23 mouse cellular contexts compared by ENCODE assay signal in the genomic region with DNA sequence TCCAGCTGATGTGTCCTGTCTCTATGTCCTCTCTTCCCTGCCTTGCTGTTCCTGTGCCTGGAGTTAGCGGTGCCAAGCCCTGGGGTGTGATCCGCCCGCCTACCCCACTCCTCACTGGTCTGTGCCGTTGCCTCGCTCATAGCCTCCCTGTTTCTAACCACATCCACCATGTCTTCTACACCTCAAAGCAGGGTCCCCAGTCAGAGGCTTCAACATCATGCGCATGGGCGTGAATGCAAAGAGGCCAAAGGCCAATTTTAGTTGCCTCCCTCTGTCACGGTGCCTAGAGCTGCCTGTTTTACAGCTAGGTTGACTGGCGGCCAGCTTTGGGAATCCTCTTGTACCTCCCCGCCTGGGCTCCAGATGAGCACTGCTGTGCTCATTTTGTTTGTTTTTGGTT. TPM values are rescaled to one million over a fixed set of nuclear protein-coding genes. Genes with fewer than 3 reads are reported as not detected.
A peak's percentile ranks its signal among the peaks of the same experiment; 100 is the strongest.
DNase-seq lines count a peak whose midpoint lies in the region; ATAC-seq and TF ChIP-seq lines count a peak whose summit lies in the region.
"Had no signal": no experiment of that assay in that cellular context is flagged by ENCODE, and none has a peak within 500 bp of the region (broad histone marks: within the 10 kb centered on the region; RNA-seq: fewer than 3 reads in every experiment).

No protein-coding gene starts in this region.

- H3K9ac ChIP-seq in liver, embryonic 12.5 days = no peak overlapping the region
- H3K9ac ChIP-seq: embryonic facial prominence, embryonic 13.5 days; forebrain, embryonic 12.5 days; hindbrain, embryonic 12.5 days had no signal

- peak overlapping the region; percentile 37 for H3K27ac ChIP-seq in liver, embryonic 12.5 days
- peak overlapping the region; percentile 16; the same call in 1 of the 2 replicates for H3K27ac ChIP-seq in spleen, adult 2 months (ENCODE audit: insufficient read depth, low read length)
- no peak overlapping the region for H3K27ac ChIP-seq in bone marrow, adult 2 months (ENCODE audit: control insufficient read depth, insufficient read depth, low read depth, low read length, poor library complexity)
- H3K27ac ChIP-seq: embryonic facial prominence, embryonic 13.5 days; forebrain, embryonic 12.5 days; hindbrain, embryonic 12.5 days had no signal

- no peaks in the 10 kb centered on the region for H3K9me3 ChIP-seq in liver, embryonic 12.5 days (replicated peaks)
- H3K9me3 ChIP-seq: embryonic facial prominence, embryonic 13.5 days; forebrain, embryonic 12.5 days; heart, embryonic 10.5 days; hindbrain, embryonic 12.5 days had no signal

- no peak for TF ChIP-seq POLR2A in spleen, adult 2 months (IDR thresholded peaks at IDR 0.05; ENCODE audit: low read depth, low read length)
- TF ChIP-seq POLR2A in bone marrow, adult 2 months (IDR thresholded peaks at IDR 0.05; ENCODE audit: borderline replicate concordance, control insufficient read depth, low read depth, low read length) = peak; percentile 26; the same call in 1 of the 2 replicates

- WGBS in liver, embryonic 12.5 days (ENCODE audit: insufficient replicate concordance) = 79% methylated on average over 10 of the region's 10 CpGs
- WGBS in spleen, adult 2 months = 89% methylated on average over 10 of the region's 10 CpGs
- 93% methylated on average over 10 of the region's 10 CpGs for WGBS in bone marrow, adult 2 months

- no peak for ATAC-seq in liver, embryonic 12.5 days
- ATAC-seq: forebrain, embryonic 16.5 days had no signal

- peaks cover 35% of the 10 kb centered on the region for H3K4me1 ChIP-seq in liver, embryonic 12.5 days
- H3K4me1 ChIP-seq in spleen, adult 2 months (ENCODE audit: control insufficient read depth, insufficient read depth, insufficient read length) = no peaks in the 10 kb centered on the region
- H3K4me1 ChIP-seq in bone marrow, adult 2 months (ENCODE audit: control insufficient read depth, insufficient read depth, low read length) = peaks cover 1% of the 10 kb centered on the region; the same call in 1 of the 2 replicates
- H3K4me1 ChIP-seq: hindbrain, embryonic 12.5 days had no signal

- H3K4me3 ChIP-seq in liver, embryonic 12.5 days = no peak overlapping the region
- H3K4me3 ChIP-seq in spleen, adult 2 months (ENCODE audit: extremely low read depth, insufficient read depth, insufficient read length) = no peak overlapping the region
- H3K4me3 ChIP-seq in bone marrow, adult 2 months (replicated peaks; ENCODE audit: control insufficient read depth, low read depth, low read length) = no peak overlapping the region
- H3K4me3 ChIP-seq: embryonic facial prominence, embryonic 13.5 days; forebrain, embryonic 12.5 days; heart, embryonic 10.5 days; hindbrain, embryonic 12.5 days had no signal

- H3K4me2 ChIP-seq in liver, embryonic 12.5 days = no peak overlapping the region
- H3K4me2 ChIP-seq: embryonic facial prominence, embryonic 13.5 days; forebrain, embryonic 12.5 days; hindbrain, embryonic 12.5 days had no signal

- peaks cover 53% of the 10 kb centered on the region for H3K36me3 ChIP-seq in liver, embryonic 12.5 days
- H3K36me3 ChIP-seq in spleen, adult 2 months (ENCODE audit: control insufficient read depth, insufficient read depth, low read length) = peaks cover 20% of the 10 kb centered on the region

- TF ChIP-seq CTCF in spleen, adult 2 months (IDR thresholded peaks at IDR 0.05; ENCODE audit: extremely low read depth, insufficient read depth, insufficient read length, insufficient replicate concordance) = no peak
- no peak for TF ChIP-seq CTCF in bone marrow, adult 2 months (IDR thresholded peaks at IDR 0.05; ENCODE audit: control insufficient read depth, insufficient read depth, low read length)

- DNase-seq in liver = no peak
- DNase-seq in spleen, adult 2 months (ENCODE audit: low read depth in 1 of 2, low spot score in 2 of 2) = no peak
- no peak for DNase-seq in spleen, postnatal 14 days (ENCODE audit: low spot score in 2 of 2)
- DNase-seq in naive thymus-derived CD4-positive, alpha-beta T cell, adult 2 months (ENCODE audit: low read depth) = peak; percentile 46
- no peak for DNase-seq in kidney, postnatal 10 days
- DNase-seq in left cerebral cortex, adult 18-20 months (ENCODE audit: low spot score in 2 of 2) = no peak
- DNase-seq: adrenal gland, adult 8-10 months; adrenal gland, postnatal 36 days; cerebellum, adult 11 months; cerebellum, adult 9-11 months; cerebellum, postnatal 36 days; gastrocnemius, postnatal 10 days; heart, adult 18-20 months; heart, postnatal 10 days; heart, postnatal 4 days had no signal

- H3K27me3 ChIP-seq in liver, embryonic 12.5 days (replicated peaks) = peaks cover 12% of the 10 kb centered on the region
- H3K27me3 ChIP-seq in spleen, adult 2 months (ENCODE audit: control insufficient read depth, insufficient read depth, low read length) = no peaks in the 10 kb centered on the region
- H3K27me3 ChIP-seq: hindbrain, embryonic 12.5 days had no signal

RNA-seq across cellular contexts. Expression of a gene that starts 10.0 kb away (rescaled TPM):
- 1.5 and 1.9 TPM in 2 replicates for polyA plus RNA-seq in liver, embryonic 12.5 days (2016; fragmentation: Nextera tagmentation; extraction: Ambion mirVana)
- 1.9 and 2.5 TPM in 2 replicates for polyA plus RNA-seq in spleen, adult 2 months (2012; rRNA removed)
- 0.23 and 0.60 TPM in 2 replicates for polyA plus RNA-seq in bone marrow, adult 2 months (2011; ENCODE audit: insufficient read depth, insufficient read length, low replicate concordance, missing spikeins)
- total RNA-seq in left cerebral cortex, adult 18-20 months (2021) = 1 to 10 TPM; 2.6 to 3.0 TPM

RNA-seq across cellular contexts. Expression of a gene that starts 24.0 kb away (rescaled TPM):
- polyA plus RNA-seq in liver, embryonic 12.5 days (2016; fragmentation: Nextera tagmentation; extraction: Ambion mirVana) = 63.4 and 69.1 TPM in 2 replicates
- polyA plus RNA-seq in spleen, adult 2 months (2012; rRNA removed) = 32.1 and 33.5 TPM in 2 replicates
- 146 and 157 TPM in 2 replicates for polyA plus RNA-seq in bone marrow, adult 2 months (2011; ENCODE audit: insufficient read depth, insufficient read length, low replicate concordance, missing spikeins)
- total RNA-seq in left cerebral cortex, adult 18-20 months (2021) = under 1 TPM; 0.30 to 0.40 TPM

RNA-seq across cellular contexts. Expression of a gene that starts 51.3 kb away (rescaled TPM):
- 9.8 and 11.1 TPM in 2 replicates for polyA plus RNA-seq in liver, embryonic 12.5 days (2016; fragmentation: Nextera tagmentation; extraction: Ambion mirVana)
- 0.88 and 1.4 TPM in 2 replicates for polyA plus RNA-seq in spleen, adult 2 months (2012; rRNA removed)
- 8.1 TPM in 1 of 2 replicates, not detected in the other for polyA plus RNA-seq in bone marrow, adult 2 months (2011; ENCODE audit: insufficient read depth, insufficient read length, low replicate concordance, missing spikeins)
- under 1 TPM; 0.49 to 0.77 TPM for total RNA-seq in left cerebral cortex, adult 18-20 months (2021)
- total RNA-seq: CH12.LX had no signal

RNA-seq across cellular contexts. Expression of a gene that starts 52.9 kb away (rescaled TPM):
- 80.9 and 88.1 TPM in 2 replicates for polyA plus RNA-seq in liver, embryonic 12.5 days (2016; fragmentation: Nextera tagmentation; extraction: Ambion mirVana)
- 138 and 195 TPM in 2 replicates for polyA plus RNA-seq in spleen, adult 2 months (2012; rRNA removed)
- 14.5 and 33.8 TPM in 2 replicates for polyA plus RNA-seq in bone marrow, adult 2 months (2011; ENCODE audit: insufficient read depth, insufficient read length, low replicate concordance, missing spikeins)
- total RNA-seq in left cerebral cortex, adult 18-20 months (2021) = 10 to 100 TPM; 34.9 to 43.2 TPM
